Mouse (Mus musculus) layer of hippocampus, postnatal 14 days (tissue): ENCODE data around the gene H2al1a. TPM values are rescaled to one million over a fixed set of nuclear protein-coding genes. Genes with fewer than 3 reads are reported as not detected.
"Not testable (repeated sequence)": the region's sequence is repeated elsewhere in the genome, so short reads cannot be mapped to it uniquely, and the experiment has no call there.

Source experiments
- DNase-seq, 2 experiments: peaks; one replicate each; pipeline ENCODE4 v3.0.0; 2021 to 2022; ENCODE audit warnings: low spot score in 2 of 2, mixed read lengths in 1 of 2
- long read RNA-seq, 2 experiments: library from polyadenylated mRNA; stranded (forward); transcript quantifications; one replicate each; pipeline ENCODE4 v2.0.0; 2021
- total RNA-seq, 2 experiments: library from RNA; stranded (reverse); gene quantifications; 2 replicates each; pipeline ENCODE4 v1.2.3; 2021

The H2al1a gene
- not detected for total RNA-seq
- long read RNA-seq, experiment 1 = 0 reads
- long read RNA-seq, experiment 2 = 0 reads

DNA sequence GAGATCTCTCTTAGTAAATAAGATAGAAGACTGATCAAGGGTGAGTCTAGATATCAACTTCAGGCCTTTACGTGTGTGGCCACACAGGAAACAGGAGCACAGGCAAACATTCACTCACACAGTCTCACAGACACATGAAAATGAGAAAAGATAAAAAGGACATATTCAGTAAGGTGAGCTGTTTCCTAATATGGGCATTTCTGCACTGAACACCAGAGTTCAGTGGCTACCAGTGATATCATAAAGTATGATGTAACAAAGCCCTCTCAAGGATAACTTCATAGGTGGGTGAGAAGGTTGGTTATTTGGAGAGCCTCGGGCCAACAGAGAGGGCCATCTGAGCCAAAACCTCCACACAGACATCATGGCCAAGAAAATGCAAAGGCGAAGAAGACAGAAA, at the start of gene H2al1a:
TSS of gene H2al1a (plus strand) at position 301 of the 400 bp plus-strand sequence.
- not testable (repeated sequence) for DNase-seq

DNA sequence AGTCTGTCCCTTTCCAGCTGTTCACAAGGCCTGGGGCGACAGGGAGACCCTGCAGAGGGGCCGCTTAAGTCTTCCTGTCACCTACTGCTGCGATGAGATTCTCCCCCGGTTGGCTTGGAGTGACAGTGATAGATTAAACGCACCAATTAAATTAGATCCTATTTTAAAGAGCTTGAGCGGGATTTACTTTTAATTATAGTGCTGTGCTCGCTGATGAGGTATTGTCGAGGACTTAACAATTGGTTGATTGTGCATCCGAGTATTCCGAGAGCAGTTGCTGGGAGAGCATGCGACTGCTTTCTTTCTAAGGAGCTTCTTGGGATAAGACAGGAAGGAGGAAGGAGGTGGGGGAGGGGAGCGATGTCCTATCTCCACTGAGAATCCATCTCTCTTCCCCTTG, 48.9 kb upstream of the H2al1a start:
- DNase-seq = no peak

DNA sequence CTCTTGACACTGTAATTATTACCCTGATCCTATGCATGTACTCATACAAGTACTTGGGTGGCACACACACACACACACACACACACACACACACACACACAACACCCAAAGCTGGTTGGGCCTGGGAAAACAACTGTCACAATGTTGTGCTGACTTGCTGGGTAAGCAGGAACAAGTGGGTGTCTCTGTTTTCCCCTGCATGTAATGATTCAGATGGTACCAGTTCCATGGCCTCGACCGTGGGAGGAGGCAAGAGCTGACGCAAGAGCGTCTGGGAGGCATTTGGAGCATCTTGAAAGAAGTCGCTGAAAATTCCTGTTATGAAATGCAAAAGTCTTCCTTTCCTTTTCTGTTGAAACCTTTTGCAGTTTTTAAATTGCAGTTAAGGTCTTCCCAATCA, 45.0 kb upstream of the H2al1a start:
- DNase-seq = peak in 1 of 2 experiments; percentile 28

GRCm38 (mm10) chrX:11254521-11255207, 44.4 kb upstream of the H2al1a start:
- no peak for DNase-seq

- DNase-seq = no peak
These were observed 43.3 kb upstream of the H2al1a start for GRCm38 (mm10) chrX:11255564-11256360.

GRCm38 (mm10) chrX:11264918-11265317, 34.1 kb upstream of the H2al1a start:
- no peak for DNase-seq

GRCm38 (mm10) chrX:11267791-11268190, 31.3 kb upstream of the H2al1a start:
- peak in 1 of 2 experiments; percentile 17 for DNase-seq

- DNase-seq = peak; percentile 28 to 53
These were observed 30.0 kb upstream of the H2al1a start for GRCm38 (mm10) chrX:11269074-11269473.

GRCm38 (mm10) chrX:11273190-11273589, 25.9 kb upstream of the H2al1a start:
- no peak for DNase-seq

DNA sequence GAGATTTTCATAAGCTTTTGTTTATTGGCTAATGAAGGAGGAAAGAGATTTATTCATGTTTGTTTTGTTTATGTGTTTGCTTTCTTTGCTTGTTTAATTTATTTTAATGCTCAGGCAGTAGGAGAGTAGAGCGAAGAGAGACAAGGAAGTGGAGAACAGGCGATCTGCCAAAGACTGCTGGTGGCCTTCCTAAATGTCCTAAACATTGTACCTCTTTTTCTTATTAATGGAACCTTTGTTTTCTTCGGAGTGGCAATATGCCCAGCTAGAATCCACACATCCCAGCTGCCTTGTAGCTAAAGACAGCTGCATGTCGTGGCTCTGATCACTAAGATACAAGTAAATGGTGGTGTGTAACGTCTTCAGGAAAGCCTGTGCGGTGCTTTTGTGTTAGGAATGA, 22.0 kb upstream of the H2al1a start:
- DNase-seq = peak in 1 of 2 experiments; percentile 14

DNA sequence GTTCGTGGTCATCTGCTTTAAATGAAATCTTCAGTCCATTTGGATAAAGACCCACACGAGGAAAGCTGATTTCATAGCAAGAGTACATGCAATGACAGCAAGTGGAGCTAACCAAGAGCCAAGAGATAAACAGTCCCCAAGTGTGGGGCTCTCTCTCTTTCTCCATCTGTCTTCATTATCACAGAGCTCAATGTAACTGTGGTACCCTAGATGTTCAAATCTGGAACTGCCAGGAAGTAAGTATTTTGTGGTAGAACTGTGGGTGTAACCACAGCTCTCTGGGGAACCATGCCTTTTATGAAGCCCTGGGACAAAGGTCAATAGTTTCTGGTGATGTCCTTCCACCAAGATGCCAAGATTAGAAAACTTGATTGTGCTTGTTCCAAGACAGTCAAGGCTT, 18.3 kb upstream of the H2al1a start:
- DNase-seq = no peak

- DNase-seq = peak in 1 of 2 experiments; percentile 12
These were observed 10.7 kb upstream of the H2al1a start for GRCm38 (mm10) chrX:11288306-11288882.

DNA sequence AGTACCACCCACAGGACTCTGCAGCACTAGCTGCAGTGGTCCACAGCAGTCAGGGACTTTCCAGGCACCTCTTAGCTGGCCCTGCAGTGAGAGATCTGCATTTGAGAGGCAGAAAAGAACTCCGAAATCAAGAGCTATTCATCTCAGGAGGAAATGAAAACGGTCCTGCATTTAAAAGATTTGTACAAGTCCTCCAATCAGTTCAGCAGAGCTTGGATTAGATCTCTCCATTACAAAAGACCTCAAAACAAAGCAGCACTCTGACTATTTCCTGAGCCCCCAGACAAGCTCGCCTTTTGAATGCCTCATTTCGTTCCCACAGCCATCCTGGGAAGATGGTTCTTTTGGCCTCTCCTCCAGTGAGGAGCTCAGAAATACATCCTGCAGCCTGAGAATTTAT, 9.8 kb upstream of the H2al1a start:
- no peak for DNase-seq

GRCm38 (mm10) chrX:11302132-11302531, 3.1 kb downstream of the H2al1a start, which contains the start of gene H2al1b:
Gene H2al1b (plus strand): TSS chrX:11302432.
- DNase-seq = not testable (repeated sequence)

DNA sequence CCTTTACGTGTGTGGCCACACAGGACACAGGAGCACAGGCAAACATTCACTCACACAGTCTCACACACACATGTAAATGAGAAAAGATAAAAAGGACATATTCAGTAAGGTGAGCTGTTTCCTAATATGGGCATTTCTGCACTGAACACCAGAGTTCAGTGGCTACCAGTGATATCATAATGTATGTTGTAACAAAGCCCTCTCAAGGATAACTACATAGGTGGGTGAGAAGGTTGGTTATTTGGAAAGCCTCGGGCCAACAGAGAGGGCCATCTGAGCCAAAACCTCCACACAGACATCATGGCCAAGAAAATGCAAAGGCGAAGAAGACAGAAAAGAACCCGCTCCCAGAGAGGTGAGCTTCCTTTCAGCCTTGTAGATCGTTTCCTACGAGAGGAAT, 6.3 kb downstream of the H2al1a start, which contains the start of gene H2al1c:
TSS of gene H2al1c (plus strand) at position 301 of the 400 bp plus-strand sequence.
- not testable (repeated sequence) for DNase-seq

GRCm38 (mm10) chrX:11308524-11308923, 9.5 kb downstream of the H2al1a start, which contains the start of gene H2al1d:
Gene H2al1d (plus strand): TSS chrX:11308824.
- DNase-seq = not testable (repeated sequence)

DNA sequence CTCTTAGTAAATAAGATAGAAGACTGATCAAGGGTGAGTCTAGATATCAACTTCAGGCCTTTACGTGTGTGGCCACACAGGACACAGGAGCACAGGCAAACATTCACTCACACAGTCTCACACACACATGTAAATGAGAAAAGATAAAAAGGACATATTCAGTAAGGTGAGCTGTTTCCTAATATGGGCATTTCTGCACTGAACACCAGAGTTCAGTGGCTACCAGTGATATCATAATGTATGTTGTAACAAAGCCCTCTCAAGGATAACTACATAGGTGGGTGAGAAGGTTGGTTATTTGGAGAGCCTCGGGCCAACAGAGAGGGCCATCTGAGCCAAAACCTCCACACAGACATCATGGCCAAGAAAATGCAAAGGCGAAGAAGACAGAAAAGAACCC, 12.6 kb downstream of the H2al1a start, which contains the start of gene H2al1e:
TSS of gene H2al1e (plus strand) at position 301 of the 400 bp plus-strand sequence.
- not testable (repeated sequence) for DNase-seq

DNA sequence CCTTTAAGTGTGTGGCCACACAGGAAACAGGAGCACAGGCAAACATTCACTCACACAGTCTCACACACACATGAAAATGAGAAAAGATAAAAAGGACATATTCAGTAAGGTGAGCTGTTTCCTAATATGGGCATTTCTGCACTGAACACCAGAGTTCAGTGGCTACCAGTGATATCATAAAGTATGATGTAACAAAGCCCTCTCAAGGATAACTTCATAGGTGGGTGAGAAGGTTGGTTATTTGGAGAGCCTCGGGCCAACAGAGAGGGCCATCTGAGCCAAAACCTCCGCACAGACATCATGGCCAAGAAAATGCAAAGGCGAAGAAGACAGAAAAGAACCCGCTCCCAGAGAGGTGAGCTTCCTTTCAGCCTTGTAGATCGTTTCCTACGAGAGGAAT, 15.8 kb downstream of the H2al1a start, which contains the start of gene H2al1f:
TSS of gene H2al1f (plus strand) at position 301 of the 400 bp plus-strand sequence.
- DNase-seq = not testable (repeated sequence)

DNA sequence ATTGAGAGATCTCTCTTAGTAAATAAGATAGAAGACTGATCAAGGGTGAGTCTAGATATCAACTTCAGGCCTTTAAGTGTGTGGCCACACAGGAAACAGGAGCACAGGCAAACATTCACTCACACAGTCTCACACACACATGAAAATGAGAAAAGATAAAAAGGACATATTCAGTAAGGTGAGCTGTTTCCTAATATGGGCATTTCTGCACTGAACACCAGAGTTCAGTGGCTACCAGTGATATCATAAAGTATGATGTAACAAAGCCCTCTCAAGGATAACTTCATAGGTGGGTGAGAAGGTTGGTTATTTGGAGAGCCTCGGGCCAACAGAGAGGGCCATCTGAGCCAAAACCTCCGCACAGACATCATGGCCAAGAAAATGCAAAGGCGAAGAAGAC, 18.9 kb downstream of the H2al1a start, which contains the start of gene H2al1g:
TSS of gene H2al1g (plus strand) at position 301 of the 400 bp plus-strand sequence.
- DNase-seq = not testable (repeated sequence)

- not testable (repeated sequence) for DNase-seq
These were observed 22.1 kb downstream of the H2al1a start, which contains the start of gene H2al1h for GRCm38 (mm10) chrX:11321192-11321591. Gene H2al1h (plus strand): TSS chrX:11321492.

GRCm38 (mm10) chrX:11324359-11324758, 25.3 kb downstream of the H2al1a start, which contains the start of gene H2al1i:
Gene H2al1i (plus strand): TSS chrX:11324659.
- DNase-seq = not testable (repeated sequence)
